Mouse (Mus musculus) brain, embryonic 14.5 days (tissue): ENCODE data around the gene Dot1l.

Experiments
- CTCF ChIP-seq: fragments of 200-500 bp; IDR thresholded peaks from 2 replicates; pipeline ENCODE4 v1.5.1; 2012; ENCODE audit warnings: inconsistent platforms, mild to moderate bottlenecking, moderate library complexity, borderline replicate concordance; ENCODE audit not compliant: insufficient read depth, insufficient read length; ENCODE audit errors: extremely low read depth
- POLR2A ChIP-seq: fragments of 200-500 bp; IDR thresholded peaks from 2 replicates; pipeline ENCODE4 v1.6.1; 2012; ENCODE audit warnings: mild to moderate bottlenecking, inconsistent platforms, borderline replicate concordance; ENCODE audit not compliant: poor library complexity, insufficient read depth, insufficient read length, severe bottlenecking; ENCODE audit errors: extremely low read depth

GRCm38 (mm10) chr10:80754594-80755290 lies at the start of gene Dot1l:
- TF ChIP-seq CTCF (no peak), POLR2A (peak; percentile 56; the same call in 1 of the 2 replicates)
